Mouse (Mus musculus) midbrain, postnatal 0 days (tissue): Measurements from ENCODE around the gene Phf13. TPM values are rescaled to one million over a fixed set of nuclear protein-coding genes. Genes with fewer than 3 reads are reported as not detected.

ENCODE experiments used
- ATAC-seq: fragments of 200-750 bp; cut with Nextera tagmentation; 2 replicates; pipeline ENCODE4 v1.8.0; 2017; ENCODE audit warnings: moderate number of reproducible peaks, mild to moderate bottlenecking, moderate TSS enrichment, moderate library complexity; ENCODE audit not compliant: low FRiP score
- DNase-seq: peaks from one replicate; pipeline ENCODE4 v3.0.0-alpha.2; 2015; ENCODE audit warnings: low spot score
- H3K27ac ChIP-seq: fragments of 300-500 bp; sonication (generic); 2 replicates; pipeline ENCODE4 v1.5.1; 2014; ENCODE audit warnings: low read depth, mild to moderate bottlenecking, low read length, mixed read lengths
- H3K27me3 ChIP-seq: fragments of 300-500 bp; sonication (generic); 2 replicates; pipeline ENCODE4 v1.6.1; 2014; ENCODE audit warnings: low read length, control low read depth, mixed read lengths; ENCODE audit not compliant: insufficient read depth
- H3K36me3 ChIP-seq: fragments of 300-500 bp; sonication (generic); 2 replicates; pipeline ENCODE4 v1.6.1; 2014; ENCODE audit warnings: low read length, control low read depth, mixed read lengths; ENCODE audit not compliant: insufficient read depth
- H3K4me1 ChIP-seq: fragments of 300-500 bp; sonication (generic); 2 replicates; pipeline ENCODE4 v1.6.1; 2014; ENCODE audit warnings: mild to moderate bottlenecking, control low read depth, antibody characterized with exemption, low read length, mixed read lengths; ENCODE audit not compliant: insufficient read depth
- H3K4me2 ChIP-seq: fragments of 300-500 bp; sonication (generic); 2 replicates; pipeline ENCODE4 v1.6.1; 2014; ENCODE audit warnings: low read depth, mild to moderate bottlenecking, low read length, mixed read lengths; ENCODE audit not compliant: poor library complexity, severe bottlenecking
- H3K4me3 ChIP-seq: fragments of 300-500 bp; sonication (generic); 2 replicates; pipeline ENCODE4 v1.5.1; 2014; ENCODE audit warnings: low read depth, mild to moderate bottlenecking, low read length, moderate library complexity
- H3K9ac ChIP-seq: fragments of 300-500 bp; sonication (generic); replicated peaks from 2 replicates; pipeline ENCODE4 v1.6.1; 2014; ENCODE audit warnings: mild to moderate bottlenecking, low read length, moderate library complexity, mixed read lengths; ENCODE audit not compliant: poor library complexity, severe bottlenecking
- H3K9me3 ChIP-seq: fragments of 300-500 bp; sonication (generic); 2 replicates; pipeline ENCODE4 v1.6.1; 2016; ENCODE audit warnings: low read length, control low read depth
- CTCF ChIP-seq: IDR thresholded peaks from 2 replicates; pipeline ENCODE4 v1.5.1; 2016; ENCODE audit warnings: antibody characterized with exemption, mild to moderate bottlenecking
- WGBS: fragments of 180-500 bp; shearing (Covaris S2); extraction: QIAGEN DNeasy Blood & Tissue Kit; methylation state at CpG from one replicate; pipeline ENCODE4 v1.1.7; 2014; 5-methylcytosine and 5-hydroxymethylcytosine counted together
- polyA plus RNA-seq: library from polyadenylated mRNA; unstranded; fragments of >200 nt; fragmentation: Nextera tagmentation; extraction: Ambion mirVana; gene quantifications from 2 replicates; pipeline ENCODE4 v1.2.1, GENCODE M21; 2015
- total RNA-seq: library from RNA; depleted of rRNA; stranded (reverse); fragments of >200 nt; gene quantifications from 2 replicates; pipeline ENCODE4 v1.2.3, GENCODE M21; 2014

Gene Phf13
- total and polyA plus RNA-seq, 2 experiments from 2014 or later: 16.6 to 18.3 TPM

GRCm38 (mm10) chr4:151993035-151993434 is 3.0 kb downstream of the Phf13 start:
- Histone ChIP-seq H3K27me3 (no peaks in the 10 kb centered on the region), H3K4me3 (no peak overlapping the region), H3K9me3 (no peaks in the 10 kb centered on the region), H3K27ac (no peak overlapping the region), H3K4me2 (no peak overlapping the region), H3K4me1 (peaks cover 11% of the 10 kb centered on the region; the same call in 1 of the 2 replicates), H3K36me3 (peaks cover 25% of the 10 kb centered on the region), H3K9ac (no peak overlapping the region)
- DNase-seq: no peak
- 81% methylated on average over 6 of the region's 6 CpGs for WGBS
- ATAC-seq: no peak
- no peak for TF ChIP-seq CTCF

- no peak for ATAC-seq
- no peak overlapping the region for H3K27ac ChIP-seq
- TF ChIP-seq CTCF: no peak
- peaks cover 25% of the 10 kb centered on the region for H3K36me3 ChIP-seq
- DNase-seq: no peak
- 95% methylated on average over 9 of the region's 9 CpGs for WGBS
- no peak overlapping the region for H3K9ac ChIP-seq
- no peaks in the 10 kb centered on the region for H3K27me3 ChIP-seq
- no peaks in the 10 kb centered on the region for H3K9me3 ChIP-seq
- peaks cover 10% of the 10 kb centered on the region; the same call in 1 of the 2 replicates for H3K4me1 ChIP-seq
- H3K4me3 ChIP-seq: no peak overlapping the region
- H3K4me2 ChIP-seq: no peak overlapping the region
Observed at GRCm38 (mm10) chr4:151992091-151992490, 4.0 kb downstream of the Phf13 start.

GRCm38 (mm10) chr4:151989110-151989488 is 7.0 kb downstream of the Phf13 start:
- Histone ChIP-seq H3K9ac (no peak overlapping the region), H3K27me3 (no peaks in the 10 kb centered on the region), H3K4me2 (peak overlapping the region; percentile 86), H3K27ac (peak overlapping the region; percentile 88; the same call in 1 of the 2 replicates), H3K9me3 (no peaks in the 10 kb centered on the region), H3K36me3 (peaks cover 25% of the 10 kb centered on the region), H3K4me3 (peak overlapping the region; percentile 79), H3K4me1 (peaks cover 5% of the 10 kb centered on the region; the same call in 1 of the 2 replicates)
- TF ChIP-seq CTCF: no peak
- DNase-seq: no peak
- 35% methylated on average over 6 of the region's 6 CpGs for WGBS
- peak; percentile 29; the same call in 1 of the 2 replicates for ATAC-seq

DNA sequence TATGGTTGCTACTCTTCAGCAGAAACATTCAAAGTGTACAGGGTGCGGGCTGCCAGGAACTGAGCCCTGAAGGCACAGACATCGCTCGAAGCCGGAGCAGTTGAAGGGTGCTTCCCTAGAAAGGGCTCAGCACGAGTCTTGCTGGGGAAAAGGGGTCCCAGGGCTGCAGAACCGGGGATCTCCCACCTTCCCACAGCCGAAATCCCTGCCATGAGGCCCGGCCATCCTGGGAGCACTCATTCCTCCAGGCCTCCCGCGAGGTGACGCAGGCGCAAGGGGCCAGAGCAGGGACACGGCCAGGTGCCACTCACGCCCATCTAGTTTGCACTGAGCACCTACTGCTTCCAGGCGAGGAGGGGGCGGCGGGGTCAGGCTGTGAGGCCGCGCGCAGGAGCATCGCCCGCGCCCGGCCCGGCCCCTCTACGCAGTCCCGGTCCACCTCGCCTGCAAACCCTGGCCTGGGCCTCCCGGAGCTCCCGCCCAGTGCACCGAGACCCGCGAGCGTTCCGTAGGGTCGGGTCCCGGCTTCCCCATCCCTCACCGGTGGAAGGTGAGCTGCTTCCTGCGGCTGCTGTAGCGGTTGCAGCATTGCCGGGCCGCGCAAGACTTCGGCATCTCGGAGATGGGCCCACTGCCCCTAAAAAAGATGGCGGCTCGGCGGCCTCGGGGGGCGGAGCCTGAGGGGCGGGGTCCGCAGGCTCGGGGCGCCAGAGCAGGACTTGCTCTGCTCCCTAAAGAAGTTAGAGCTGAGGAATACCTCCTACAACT is 7.5 kb downstream of the Phf13 start, which contains the start of gene Thap3:
Gene Thap3 (minus strand): TSS at position 656 of the 768 bp plus-strand sequence.
- TF ChIP-seq CTCF: no peak
- H3K4me1 ChIP-seq: peaks cover 5% of the 10 kb centered on the region; the same call in 1 of the 2 replicates
- no peaks in the 10 kb centered on the region for H3K27me3 ChIP-seq
- peak within 1 kb of the TSS; percentile 88 for H3K27ac ChIP-seq
- no peaks in the 10 kb centered on the region for H3K9me3 ChIP-seq
- DNase-seq (peak; percentile 70), ATAC-seq (peak; percentile 67)
- WGBS: under 1% methylated on average over 44 of the region's 54 CpGs
- H3K4me3 ChIP-seq: peak within 1 kb of the TSS; percentile 79
- H3K4me2 ChIP-seq: peak within 1 kb of the TSS; percentile 86
- H3K9ac ChIP-seq: peak within 1 kb of the TSS; percentile 93
- H3K36me3 ChIP-seq: peaks cover 25% of the 10 kb centered on the region

- peaks cover 28% of the 10 kb centered on the region for H3K36me3 ChIP-seq
- H3K4me1 ChIP-seq: peaks cover 5% of the 10 kb centered on the region; the same call in 1 of the 2 replicates
- no peaks in the 10 kb centered on the region for H3K27me3 ChIP-seq
- H3K9me3 ChIP-seq: no peaks in the 10 kb centered on the region
- DNase-seq (no peak), ATAC-seq (0 out of 2 replicates have a peak, but pooled peaks have one; percentile 2)
- H3K27ac ChIP-seq: peak overlapping the region; percentile 88
- no peak for TF ChIP-seq CTCF
- peak overlapping the region; percentile 79 for H3K4me3 ChIP-seq
- peak overlapping the region; percentile 93 for H3K9ac ChIP-seq
- peak overlapping the region; percentile 86 for H3K4me2 ChIP-seq
- 21% methylated on average over 10 of the region's 10 CpGs for WGBS
Observed at GRCm38 (mm10) chr4:151988014-151988341, 8.1 kb downstream of the Phf13 start.

- Histone ChIP-seq H3K9me3 (no peaks in the 10 kb centered on the region), H3K4me1 (peaks cover 5% of the 10 kb centered on the region; the same call in 1 of the 2 replicates), H3K4me2 (no peak overlapping the region), H3K27ac (no peak overlapping the region), H3K36me3 (peaks cover 19% of the 10 kb centered on the region), H3K27me3 (no peaks in the 10 kb centered on the region), H3K9ac (0 out of 2 replicates have a peak overlapping the region, but pooled peaks have one; percentile 4), H3K4me3 (no peak overlapping the region)
- 75% methylated on average over 8 of the region's 8 CpGs for WGBS
- DNase-seq (no peak), ATAC-seq (no peak)
- no peak for TF ChIP-seq CTCF
Observed at GRCm38 (mm10) chr4:151986650-151987049, 9.4 kb downstream of the Phf13 start.
